Mouse (Mus musculus): ENCODE measurements around the gene Noa1. TPM values are rescaled to one million over a fixed set of nuclear protein-coding genes. Genes with fewer than 3 reads are reported as not detected.

The Noa1 gene
- polyA plus RNA-seq, 1 experiment = 22.5 TPM

GRCm38 (mm10) chr5:77299486-77299885 lies 10.4 kb downstream of the Noa1 start:
- no peaks in the 10 kb centered on the region for H3K4me1 ChIP-seq (ENCODE audit: control insufficient read depth, insufficient read depth, low read length)
- H3K27ac ChIP-seq (ENCODE audit: insufficient read depth, low read length) = no peak overlapping the region
- no peaks in the 10 kb centered on the region for H3K27me3 ChIP-seq (ENCODE audit: control insufficient read depth, insufficient read depth, low read length, poor library complexity, severe bottlenecking)
- H3K9me3 ChIP-seq (replicated peaks; ENCODE audit: control insufficient read depth, insufficient read depth, low read length, poor library complexity, severe bottlenecking) = no peaks in the 10 kb centered on the region
- TF ChIP-seq EP300 (IDR thresholded peaks at IDR 0.05; ENCODE audit: insufficient read depth, low read depth, low read length) (no peak), POLR2A (IDR thresholded peaks at IDR 0.05; ENCODE audit: insufficient read depth, low read length) (no peak), CTCF (IDR thresholded peaks at IDR 0.05; ENCODE audit: low read depth, low read length) (no peak)
- H3K9ac ChIP-seq (ENCODE audit: low read depth, poor library complexity, severe bottlenecking) = no peak overlapping the region
- H3K36me3 ChIP-seq (ENCODE audit: control insufficient read depth, insufficient read depth, low read length, poor library complexity, severe bottlenecking) = peaks cover 20% of the 10 kb centered on the region
- H3K4me3 ChIP-seq (ENCODE audit: low read depth, low read length) = no peak overlapping the region

GRCm38 (mm10) chr5:77292803-77293522 lies 16.9 kb downstream of the Noa1 start:
- peaks cover 21% of the 10 kb centered on the region for H3K36me3 ChIP-seq (ENCODE audit: control insufficient read depth, insufficient read depth, low read length, poor library complexity, severe bottlenecking)
- H3K9ac ChIP-seq (ENCODE audit: low read depth, poor library complexity, severe bottlenecking) = no peak overlapping the region
- H3K27ac ChIP-seq (ENCODE audit: insufficient read depth, low read length) = no peak overlapping the region
- no peaks in the 10 kb centered on the region for H3K27me3 ChIP-seq (ENCODE audit: control insufficient read depth, insufficient read depth, low read length, poor library complexity, severe bottlenecking)
- no peak overlapping the region for H3K4me3 ChIP-seq (ENCODE audit: low read depth, low read length)
- H3K4me1 ChIP-seq (ENCODE audit: control insufficient read depth, insufficient read depth, low read length) = no peaks in the 10 kb centered on the region
- TF ChIP-seq POLR2A (IDR thresholded peaks at IDR 0.05; ENCODE audit: insufficient read depth, low read length) = no peak
- TF ChIP-seq CTCF (IDR thresholded peaks at IDR 0.05; ENCODE audit: low read depth, low read length) = no peak
- no peak for TF ChIP-seq EP300 (IDR thresholded peaks at IDR 0.05; ENCODE audit: insufficient read depth, low read depth, low read length)
- H3K9me3 ChIP-seq (replicated peaks; ENCODE audit: control insufficient read depth, insufficient read depth, low read length, poor library complexity, severe bottlenecking) = no peaks in the 10 kb centered on the region

- no peaks in the 10 kb centered on the region for H3K4me1 ChIP-seq (ENCODE audit: control insufficient read depth, insufficient read depth, low read length)
- H3K27me3 ChIP-seq (ENCODE audit: control insufficient read depth, insufficient read depth, low read length, poor library complexity, severe bottlenecking) = no peaks in the 10 kb centered on the region
- no peak overlapping the region for H3K9ac ChIP-seq (ENCODE audit: low read depth, poor library complexity, severe bottlenecking)
- TF ChIP-seq EP300 (IDR thresholded peaks at IDR 0.05; ENCODE audit: insufficient read depth, low read depth, low read length) (no peak), POLR2A (IDR thresholded peaks at IDR 0.05; ENCODE audit: insufficient read depth, low read length) (no peak), CTCF (IDR thresholded peaks at IDR 0.05; ENCODE audit: low read depth, low read length) (no peak)
- no peak overlapping the region for H3K4me3 ChIP-seq (ENCODE audit: low read depth, low read length)
- H3K36me3 ChIP-seq (ENCODE audit: control insufficient read depth, insufficient read depth, low read length, poor library complexity, severe bottlenecking) = peaks cover 28% of the 10 kb centered on the region
- no peaks in the 10 kb centered on the region for H3K9me3 ChIP-seq (replicated peaks; ENCODE audit: control insufficient read depth, insufficient read depth, low read length, poor library complexity, severe bottlenecking)
- H3K27ac ChIP-seq (ENCODE audit: insufficient read depth, low read length) = no peak overlapping the region
Measured at GRCm38 (mm10) chr5:77290606-77291005, 19.3 kb downstream of the Noa1 start.

- TF ChIP-seq EP300 (IDR thresholded peaks at IDR 0.05; ENCODE audit: insufficient read depth, low read depth, low read length) (no peak), CTCF (IDR thresholded peaks at IDR 0.05; ENCODE audit: low read depth, low read length) (no peak), POLR2A (IDR thresholded peaks at IDR 0.05; ENCODE audit: insufficient read depth, low read length) (no peak)
- peaks cover 31% of the 10 kb centered on the region for H3K36me3 ChIP-seq (ENCODE audit: control insufficient read depth, insufficient read depth, low read length, poor library complexity, severe bottlenecking)
- H3K9ac ChIP-seq (ENCODE audit: low read depth, poor library complexity, severe bottlenecking) = no peak overlapping the region
- H3K4me3 ChIP-seq (ENCODE audit: low read depth, low read length) = no peak overlapping the region
- no peaks in the 10 kb centered on the region for H3K4me1 ChIP-seq (ENCODE audit: control insufficient read depth, insufficient read depth, low read length)
- no peaks in the 10 kb centered on the region for H3K9me3 ChIP-seq (replicated peaks; ENCODE audit: control insufficient read depth, insufficient read depth, low read length, poor library complexity, severe bottlenecking)
- H3K27me3 ChIP-seq (ENCODE audit: control insufficient read depth, insufficient read depth, low read length, poor library complexity, severe bottlenecking) = no peaks in the 10 kb centered on the region
- no peak overlapping the region for H3K27ac ChIP-seq (ENCODE audit: insufficient read depth, low read length)
Measured at GRCm38 (mm10) chr5:77289686-77290085, 20.2 kb downstream of the Noa1 start.

GRCm38 (mm10) chr5:77287901-77288300 lies 22.0 kb downstream of the Noa1 start:
- Histone ChIP-seq H3K27ac (ENCODE audit: insufficient read depth, low read length) (no peak overlapping the region), H3K4me3 (ENCODE audit: low read depth, low read length) (no peak overlapping the region), H3K27me3 (ENCODE audit: control insufficient read depth, insufficient read depth, low read length, poor library complexity, severe bottlenecking) (no peaks in the 10 kb centered on the region), H3K36me3 (ENCODE audit: control insufficient read depth, insufficient read depth, low read length, poor library complexity, severe bottlenecking) (peaks cover 40% of the 10 kb centered on the region), H3K4me1 (ENCODE audit: control insufficient read depth, insufficient read depth, low read length) (no peaks in the 10 kb centered on the region), H3K9me3 (replicated peaks; ENCODE audit: control insufficient read depth, insufficient read depth, low read length, poor library complexity, severe bottlenecking) (no peaks in the 10 kb centered on the region), H3K9ac (ENCODE audit: low read depth, poor library complexity, severe bottlenecking) (no peak overlapping the region)
- no peak for TF ChIP-seq POLR2A (IDR thresholded peaks at IDR 0.05; ENCODE audit: insufficient read depth, low read length)
- no peak for TF ChIP-seq CTCF (IDR thresholded peaks at IDR 0.05; ENCODE audit: low read depth, low read length)
- TF ChIP-seq EP300 (IDR thresholded peaks at IDR 0.05; ENCODE audit: insufficient read depth, low read depth, low read length) = no peak

GRCm38 (mm10) chr5:77286904-77287303 lies 23.0 kb downstream of the Noa1 start:
- no peak overlapping the region for H3K4me3 ChIP-seq (ENCODE audit: low read depth, low read length)
- no peak overlapping the region for H3K9ac ChIP-seq (ENCODE audit: low read depth, poor library complexity, severe bottlenecking)
- TF ChIP-seq EP300 (IDR thresholded peaks at IDR 0.05; ENCODE audit: insufficient read depth, low read depth, low read length) (no peak), POLR2A (IDR thresholded peaks at IDR 0.05; ENCODE audit: insufficient read depth, low read length) (no peak)
- no peaks in the 10 kb centered on the region for H3K4me1 ChIP-seq (ENCODE audit: control insufficient read depth, insufficient read depth, low read length)
- no peaks in the 10 kb centered on the region for H3K9me3 ChIP-seq (replicated peaks; ENCODE audit: control insufficient read depth, insufficient read depth, low read length, poor library complexity, severe bottlenecking)
- peaks cover 48% of the 10 kb centered on the region for H3K36me3 ChIP-seq (ENCODE audit: control insufficient read depth, insufficient read depth, low read length, poor library complexity, severe bottlenecking)
- no peak overlapping the region for H3K27ac ChIP-seq (ENCODE audit: insufficient read depth, low read length)
- no peaks in the 10 kb centered on the region for H3K27me3 ChIP-seq (ENCODE audit: control insufficient read depth, insufficient read depth, low read length, poor library complexity, severe bottlenecking)
